Mouse (Mus musculus): ENCODE measurements around the gene Cdc42ep4. TPM values are rescaled to one million over a fixed set of nuclear protein-coding genes. Genes with fewer than 3 reads are reported as not detected.

Cdc42ep4 gene
- polyA plus RNA-seq, 1 experiment from 2014 or later, result 26.1 TPM

- peak overlapping the region; percentile 91; the same call in 1 of the 2 replicates for H3K9ac ChIP-seq
- no peak for ATAC-seq (ENCODE audit: extremely low read depth, insufficient number of reproducible peaks, low FRiP score, low TSS enrichment)
- peak overlapping the region; percentile 80 for H3K4me2 ChIP-seq
- no peaks in the 10 kb centered on the region for H3K9me3 ChIP-seq
- H3K27ac ChIP-seq (replicated peaks), result peak overlapping the region; percentile 89
- peaks cover 23% of the 10 kb centered on the region for H3K36me3 ChIP-seq
- WGBS, result 62% methylated on average over 16 of the region's 16 CpGs
- H3K4me3 ChIP-seq, result no peak overlapping the region
- peaks cover 47% of the 10 kb centered on the region for H3K4me1 ChIP-seq
- H3K27me3 ChIP-seq (replicated peaks), result no peaks in the 10 kb centered on the region
These were observed 4.6 kb downstream of the Cdc42ep4 start for GRCm38 (mm10) chr11:113747056-113747455.

- Histone ChIP-seq H3K9ac (0 out of 2 replicates have a peak overlapping the region, but pooled peaks have one; percentile 6), H3K4me1 (peaks cover 46% of the 10 kb centered on the region), H3K9me3 (no peaks in the 10 kb centered on the region), H3K36me3 (peaks cover 25% of the 10 kb centered on the region), H3K27ac (replicated peaks) (no peak overlapping the region), H3K4me2 (no peak overlapping the region), H3K27me3 (replicated peaks) (no peaks in the 10 kb centered on the region), H3K4me3 (no peak overlapping the region)
- WGBS, result 58% methylated on average over 4 of the region's 4 CpGs
- ATAC-seq (ENCODE audit: extremely low read depth, insufficient number of reproducible peaks, low FRiP score, low TSS enrichment), result no peak
These were observed 5.7 kb downstream of the Cdc42ep4 start for GRCm38 (mm10) chr11:113745961-113746360.

- Histone ChIP-seq H3K4me2 (no peak overlapping the region), H3K9me3 (no peaks in the 10 kb centered on the region), H3K27me3 (replicated peaks) (no peaks in the 10 kb centered on the region), H3K9ac (no peak overlapping the region), H3K27ac (replicated peaks) (no peak overlapping the region), H3K4me1 (peaks cover 51% of the 10 kb centered on the region), H3K4me3 (no peak overlapping the region), H3K36me3 (peaks cover 30% of the 10 kb centered on the region)
- WGBS, result 97% methylated on average over 1 of the region's 1 CpGs
- ATAC-seq (ENCODE audit: extremely low read depth, insufficient number of reproducible peaks, low FRiP score, low TSS enrichment), result no peak
These were observed 8.7 kb downstream of the Cdc42ep4 start for GRCm38 (mm10) chr11:113742998-113743397.

GRCm38 (mm10) chr11:113740100-113740499 lies 11.6 kb downstream of the Cdc42ep4 start:
- WGBS, result 23% methylated on average over 7 of the region's 7 CpGs

GRCm38 (mm10) chr11:113739213-113739612 lies 12.5 kb downstream of the Cdc42ep4 start:
- 68% methylated on average over 8 of the region's 8 CpGs for WGBS

More at GRCm38 (mm10) chr11:113740100-113740499, 11.6 kb downstream of the Cdc42ep4 start:
- H3K9me3 ChIP-seq, result no peaks in the 10 kb centered on the region
- no peak overlapping the region for H3K4me2 ChIP-seq
- no peak overlapping the region for H3K9ac ChIP-seq
- H3K27ac ChIP-seq (replicated peaks), result peak overlapping the region; percentile 58
- no peak overlapping the region for H3K4me3 ChIP-seq
- ATAC-seq (ENCODE audit: extremely low read depth, insufficient number of reproducible peaks, low FRiP score, low TSS enrichment), result 0 out of 2 replicates have a peak, but pooled peaks have one; percentile 22
- peaks cover 29% of the 10 kb centered on the region for H3K36me3 ChIP-seq
- peaks cover 54% of the 10 kb centered on the region for H3K4me1 ChIP-seq
- no peaks in the 10 kb centered on the region for H3K27me3 ChIP-seq (replicated peaks)

GRCm38 (mm10) chr11:113737912-113738311 lies 13.8 kb downstream of the Cdc42ep4 start:
- Histone ChIP-seq H3K9me3 (no peaks in the 10 kb centered on the region), H3K36me3 (peaks cover 17% of the 10 kb centered on the region), H3K4me3 (no peak overlapping the region), H3K4me1 (peaks cover 75% of the 10 kb centered on the region), H3K9ac (0 out of 2 replicates have a peak overlapping the region, but pooled peaks have one; percentile 37), H3K27ac (replicated peaks) (no peak overlapping the region), H3K27me3 (replicated peaks) (no peaks in the 10 kb centered on the region), H3K4me2 (no peak overlapping the region)
- ATAC-seq (ENCODE audit: extremely low read depth, insufficient number of reproducible peaks, low FRiP score, low TSS enrichment), result no peak
- 84% methylated on average over 8 of the region's 8 CpGs for WGBS

More at GRCm38 (mm10) chr11:113739213-113739612, 12.5 kb downstream of the Cdc42ep4 start:
- no peak overlapping the region; the same call in 1 of the 2 replicates for H3K27ac ChIP-seq (replicated peaks)
- no peaks in the 10 kb centered on the region for H3K9me3 ChIP-seq
- peaks cover 62% of the 10 kb centered on the region for H3K4me1 ChIP-seq
- no peak overlapping the region for H3K4me3 ChIP-seq
- no peak overlapping the region for H3K4me2 ChIP-seq
- 0 out of 2 replicates have a peak overlapping the region, but pooled peaks have one; percentile 14 for H3K9ac ChIP-seq
- H3K36me3 ChIP-seq, result peaks cover 26% of the 10 kb centered on the region
- ATAC-seq (ENCODE audit: extremely low read depth, insufficient number of reproducible peaks, low FRiP score, low TSS enrichment), result no peak
- H3K27me3 ChIP-seq (replicated peaks), result no peaks in the 10 kb centered on the region

- no peak overlapping the region for H3K4me2 ChIP-seq
- no peak overlapping the region for H3K9ac ChIP-seq
- 55% methylated on average over 3 of the region's 3 CpGs for WGBS
- no peak overlapping the region for H3K27ac ChIP-seq (replicated peaks)
- H3K36me3 ChIP-seq, result peaks cover 13% of the 10 kb centered on the region
- no peaks in the 10 kb centered on the region for H3K9me3 ChIP-seq
- H3K27me3 ChIP-seq (replicated peaks), result no peaks in the 10 kb centered on the region
- no peak overlapping the region for H3K4me3 ChIP-seq
- ATAC-seq (ENCODE audit: extremely low read depth, insufficient number of reproducible peaks, low FRiP score, low TSS enrichment), result no peak
- H3K4me1 ChIP-seq, result peaks cover 79% of the 10 kb centered on the region
These were observed 14.2 kb downstream of the Cdc42ep4 start for GRCm38 (mm10) chr11:113737553-113737854.

GRCm38 (mm10) chr11:113736848-113737552 lies 14.7 kb downstream of the Cdc42ep4 start:
- Histone ChIP-seq H3K9me3 (no peaks in the 10 kb centered on the region), H3K27me3 (replicated peaks) (no peaks in the 10 kb centered on the region), H3K36me3 (peaks cover 10% of the 10 kb centered on the region), H3K27ac (replicated peaks) (no peak overlapping the region), H3K4me3 (no peak overlapping the region), H3K4me1 (peaks cover 80% of the 10 kb centered on the region), H3K9ac (no peak overlapping the region), H3K4me2 (no peak overlapping the region)
- no peak for ATAC-seq (ENCODE audit: extremely low read depth, insufficient number of reproducible peaks, low FRiP score, low TSS enrichment)
- WGBS, result 69% methylated on average over 11 of the region's 11 CpGs

GRCm38 (mm10) chr11:113735151-113735550 lies 16.5 kb downstream of the Cdc42ep4 start:
- Histone ChIP-seq H3K4me1 (peaks cover 81% of the 10 kb centered on the region), H3K9me3 (no peaks in the 10 kb centered on the region), H3K27me3 (replicated peaks) (no peaks in the 10 kb centered on the region), H3K36me3 (peaks cover 4% of the 10 kb centered on the region), H3K9ac (no peak overlapping the region; the same call in 1 of the 2 replicates), H3K4me3 (no peak overlapping the region), H3K4me2 (no peak overlapping the region), H3K27ac (replicated peaks) (no peak overlapping the region)
- no peak for ATAC-seq (ENCODE audit: extremely low read depth, insufficient number of reproducible peaks, low FRiP score, low TSS enrichment)
- 57% methylated on average over 6 of the region's 6 CpGs for WGBS

GRCm38 (mm10) chr11:113733631-113734364 lies 17.9 kb downstream of the Cdc42ep4 start:
- peak overlapping the region; percentile 66 for H3K27ac ChIP-seq (replicated peaks)
- H3K4me2 ChIP-seq, result no peak overlapping the region
- H3K4me1 ChIP-seq, result peaks cover 72% of the 10 kb centered on the region
- 47% methylated on average over 6 of the region's 6 CpGs for WGBS
- peak overlapping the region; percentile 19; the same call in 1 of the 2 replicates for H3K9ac ChIP-seq
- peaks cover 12% of the 10 kb centered on the region for H3K36me3 ChIP-seq
- H3K27me3 ChIP-seq (replicated peaks), result no peaks in the 10 kb centered on the region
- ATAC-seq (ENCODE audit: extremely low read depth, insufficient number of reproducible peaks, low FRiP score, low TSS enrichment), result no peak
- H3K9me3 ChIP-seq, result no peaks in the 10 kb centered on the region
- no peak overlapping the region for H3K4me3 ChIP-seq

GRCm38 (mm10) chr11:113731945-113732612 lies 19.6 kb downstream of the Cdc42ep4 start:
- H3K4me1 ChIP-seq, result peaks cover 60% of the 10 kb centered on the region
- WGBS, result 90% methylated on average over 10 of the region's 10 CpGs

More at GRCm38 (mm10) chr11:113731945-113732612, 19.6 kb downstream of the Cdc42ep4 start:
- H3K27me3 ChIP-seq (replicated peaks), result no peaks in the 10 kb centered on the region
- no peak overlapping the region for H3K4me3 ChIP-seq
- no peak overlapping the region for H3K9ac ChIP-seq
- H3K4me2 ChIP-seq, result no peak overlapping the region
- no peak overlapping the region for H3K27ac ChIP-seq (replicated peaks)
- peaks cover 29% of the 10 kb centered on the region for H3K36me3 ChIP-seq
- H3K9me3 ChIP-seq, result no peaks in the 10 kb centered on the region
- no peak for ATAC-seq (ENCODE audit: extremely low read depth, insufficient number of reproducible peaks, low FRiP score, low TSS enrichment)
